Mouse (Mus musculus) adipocyte (in vitro differentiated cells): ENCODE data around the gene 1110008P14Rik.

Experiments used
- DNase-seq: peaks from one replicate; pipeline ENCODE4 v3.0.0-alpha.2; 2016; ENCODE audit warnings: low spot score

1110008P14Rik gene

GRCm38 (mm10) chr2:32342039-32342438, 39.7 kb downstream of the 1110008P14Rik start:
- DNase-seq, result no peak

GRCm38 (mm10) chr2:32341634-32341939, 40.2 kb downstream of the 1110008P14Rik start:
- no peak for DNase-seq

- DNase-seq, result no peak
Observed at GRCm38 (mm10) chr2:32340836-32341633, 40.7 kb downstream of the 1110008P14Rik start.

GRCm38 (mm10) chr2:32339912-32340642, 41.7 kb downstream of the 1110008P14Rik start:
- no peak for DNase-seq

- no peak for DNase-seq
Observed at GRCm38 (mm10) chr2:32335888-32336287, 45.9 kb downstream of the 1110008P14Rik start.

GRCm38 (mm10) chr2:32332159-32332558, 49.6 kb downstream of the 1110008P14Rik start:
- no peak for DNase-seq

- no peak for DNase-seq
Observed at GRCm38 (mm10) chr2:32329531-32329930, 52.2 kb downstream of the 1110008P14Rik start.

- no peak for DNase-seq
Observed at GRCm38 (mm10) chr2:32328911-32329460, 52.8 kb downstream of the 1110008P14Rik start.

GRCm38 (mm10) chr2:32327200-32327599, 54.5 kb downstream of the 1110008P14Rik start:
- no peak for DNase-seq
